Mouse (Mus musculus): ENCODE data around the gene Eif4h. TPM values are rescaled to one million over a fixed set of nuclear protein-coding genes. Genes with fewer than 3 reads are reported as not detected.

The Eif4h gene
- total RNA-seq, 2 experiments from 2014 or later = 286 to 291 TPM

- no peak for DNase-seq (ENCODE audit: low spot score in 2 of 2)
Observed at GRCm38 (mm10) chr5:134571730-134572507, 67.4 kb downstream of the Eif4h start.

Small RNA genes within 50 kb of the gene (microRNA-seq; reads per million reads assigned to microRNA genes)
- gene Mir7228 = 0 reads per million in 2 experiments

Other genes starting within 250 kb of the Eif4h start
- gene Gtf2ird1, start 182.8 kb downstream of the Eif4h start, total RNA-seq (2021) = 10 to 100 TPM; 28.0 to 35.0 TPM
- gene Clip2, start 87.1 kb downstream of the Eif4h start, total RNA-seq (2021) = 100 to 1,000 TPM; 102 to 103 TPM
- gene Syna, start 79.3 kb downstream of the Eif4h start, total RNA-seq (2021) = 1 to 10 TPM; 6.3 to 7.2 TPM
- gene Rfc2, start 58.1 kb downstream of the Eif4h start, total RNA-seq (2021) = 10 to 100 TPM; 54.9 to 57.7 TPM
- 1 to 10 TPM; 1.4 to 2.8 TPM for gene Lat2, start 24.5 kb downstream of the Eif4h start, total RNA-seq (2021)
- 10 to 100 TPM; 50.9 to 54.6 TPM for gene Limk1, start 49.1 kb upstream of the Eif4h start, total RNA-seq (2021)
- gene Eln, start 107.8 kb upstream of the Eif4h start, total RNA-seq (2021) = 100 to 1,000 TPM in 1 of 2 experiments, 10 to 100 TPM in 1; 49.4 to 112 TPM

Measured in layer of hippocampus, postnatal 14 days (tissue).